Mouse (Mus musculus) spleen, adult 2 months (tissue): ENCODE data around the gene Appbp2. TPM values are rescaled to one million over a fixed set of nuclear protein-coding genes. Genes with fewer than 3 reads are reported as not detected.

Experiments
- DNase-seq, 2 experiments: peaks; one replicate each; pipeline versions ENCODE4 v3.0.0 to v3.0.0-alpha.2; 2012 to 2021; ENCODE audit warnings: low spot score in 2 of 2, low read depth in 1 of 2
- H3K27ac ChIP-seq: fragments of 200-500 bp; 2 replicates; pipeline ENCODE4 v1.5.1; 2012; ENCODE audit warnings: low read length, inconsistent platforms; ENCODE audit not compliant: insufficient read depth
- H3K27me3 ChIP-seq: fragments of 200-500 bp; 2 replicates; pipeline ENCODE4 v1.6.1; 2012; ENCODE audit warnings: mild to moderate bottlenecking, moderate library complexity, low read length, inconsistent platforms; ENCODE audit not compliant: control insufficient read depth, insufficient read depth
- H3K36me3 ChIP-seq: fragments of 200-500 bp; 2 replicates; pipeline ENCODE4 v1.6.1; 2012; ENCODE audit warnings: mild to moderate bottlenecking, low read length, inconsistent platforms; ENCODE audit not compliant: control insufficient read depth, insufficient read depth
- H3K4me1 ChIP-seq: fragments of 200-500 bp; 2 replicates; pipeline ENCODE4 v1.6.1; 2011; ENCODE audit warnings: inconsistent platforms; ENCODE audit not compliant: control insufficient read depth, insufficient read depth, insufficient read length
- H3K4me3 ChIP-seq: fragments of 200-500 bp; 2 replicates; pipeline ENCODE4 v1.5.1; 2011; ENCODE audit warnings: mild to moderate bottlenecking, inconsistent platforms; ENCODE audit not compliant: insufficient read depth, insufficient read length; ENCODE audit errors: extremely low read depth
- CTCF ChIP-seq: fragments of 200-500 bp; IDR thresholded peaks from 2 replicates; pipeline ENCODE4 v1.5.1; 2011; ENCODE audit warnings: mild to moderate bottlenecking, inconsistent platforms; ENCODE audit not compliant: insufficient read depth, insufficient read length, insufficient replicate concordance; ENCODE audit errors: extremely low read depth
- POLR2A ChIP-seq: fragments of 200-500 bp; IDR thresholded peaks from 2 replicates; pipeline ENCODE4 v1.6.1; 2011; ENCODE audit warnings: low read depth, low read length, inconsistent platforms
- WGBS: fragments of 180-500 bp; shearing (Covaris S2); methylation state at CpG from one replicate; pipeline ENCODE4 v1.1.7; 2018; 5-methylcytosine and 5-hydroxymethylcytosine counted together
- polyA plus RNA-seq: library from polyadenylated mRNA; depleted of rRNA; stranded (reverse); fragments of >200 nt; gene quantifications from 2 replicates; pipeline ENCODE4 v1.2.3, GENCODE M21; 2012

Gene Appbp2
- polyA plus RNA-seq, 1 experiment: 5.7 TPM

DNA sequence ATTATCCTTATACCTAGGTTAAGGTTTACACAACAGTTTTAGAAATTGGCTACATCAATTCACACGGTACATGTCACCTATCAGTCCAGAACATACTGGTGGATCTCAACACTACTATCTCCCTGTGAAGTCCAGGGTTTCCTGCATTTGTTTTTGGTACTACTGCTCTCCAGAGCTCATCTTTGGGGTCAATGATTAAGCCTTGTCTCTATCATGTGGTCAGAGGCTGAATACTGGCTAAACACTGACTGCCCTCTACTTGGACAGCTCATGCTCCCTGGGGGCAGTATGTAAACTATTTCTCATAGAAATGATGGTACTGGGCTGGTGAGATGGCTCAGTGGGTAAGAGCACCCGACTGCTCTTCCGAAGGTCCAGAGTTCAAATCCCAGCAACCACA is 11.7 kb downstream of the Appbp2 start:
- no peak overlapping the region for H3K4me3 ChIP-seq
- no peaks in the 10 kb centered on the region for H3K27me3 ChIP-seq
- TF ChIP-seq POLR2A (no peak), CTCF (no peak)
- H3K27ac ChIP-seq: no peak overlapping the region
- no peak for DNase-seq
- 95% methylated on average over 3 of the region's 3 CpGs for WGBS
- H3K36me3 ChIP-seq: no peaks in the 10 kb centered on the region
- H3K4me1 ChIP-seq: peaks cover 3% of the 10 kb centered on the region; the same call in 1 of the 2 replicates

DNA sequence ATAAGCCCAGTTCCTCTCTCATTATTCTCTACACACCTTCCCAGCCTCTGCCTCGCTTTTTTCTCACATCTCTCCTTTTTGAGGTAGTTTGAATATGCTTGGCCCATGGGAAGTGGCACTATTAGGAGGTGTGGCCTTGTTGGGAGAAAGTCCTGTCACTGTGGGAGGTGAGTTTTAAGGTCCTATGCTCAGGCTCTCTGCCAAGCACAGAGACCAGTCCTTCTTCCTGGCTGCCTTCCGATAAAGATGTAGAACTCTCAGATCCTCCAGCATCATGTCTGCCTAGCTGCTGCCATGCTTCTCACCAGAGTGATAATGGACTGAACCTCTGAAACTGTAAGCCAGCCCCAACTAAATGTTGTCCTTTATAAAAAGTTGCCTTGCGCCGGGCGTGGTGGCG is 12.4 kb downstream of the Appbp2 start:
- DNase-seq: no peak
- 96% methylated on average over 6 of the region's 6 CpGs for WGBS
- H3K27me3 ChIP-seq: no peaks in the 10 kb centered on the region
- peaks cover 3% of the 10 kb centered on the region; the same call in 1 of the 2 replicates for H3K4me1 ChIP-seq
- no peaks in the 10 kb centered on the region for H3K36me3 ChIP-seq
- no peak overlapping the region for H3K4me3 ChIP-seq
- no peak overlapping the region for H3K27ac ChIP-seq
- TF ChIP-seq CTCF (no peak), POLR2A (no peak)

DNA sequence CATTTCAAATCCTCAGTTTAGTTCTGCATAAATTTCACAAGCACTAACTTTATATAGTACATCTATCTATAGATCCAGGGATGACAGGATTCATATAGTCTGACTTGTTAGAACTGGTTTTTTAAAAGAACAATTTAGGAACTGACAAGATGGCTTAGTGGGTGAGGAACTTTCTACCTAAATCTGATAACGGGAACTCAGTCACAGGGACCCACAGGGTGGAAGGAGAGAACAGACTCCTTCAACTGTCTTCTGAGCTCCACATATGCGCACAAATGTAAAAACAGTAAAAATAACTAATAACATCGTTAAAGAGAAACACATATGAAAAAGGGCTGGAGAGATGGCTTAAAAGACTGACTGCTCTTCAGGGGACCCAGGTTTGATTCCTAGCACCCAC is 15.9 kb downstream of the Appbp2 start:
- H3K4me3 ChIP-seq: no peak overlapping the region
- no peak for DNase-seq
- no peak for TF ChIP-seq POLR2A
- no peak for TF ChIP-seq CTCF
- peaks cover 3% of the 10 kb centered on the region; the same call in 1 of the 2 replicates for H3K4me1 ChIP-seq
- no peaks in the 10 kb centered on the region for H3K27me3 ChIP-seq
- 85% methylated on average over 3 of the region's 3 CpGs for WGBS
- H3K27ac ChIP-seq: no peak overlapping the region
- peaks cover 8% of the 10 kb centered on the region for H3K36me3 ChIP-seq

DNA sequence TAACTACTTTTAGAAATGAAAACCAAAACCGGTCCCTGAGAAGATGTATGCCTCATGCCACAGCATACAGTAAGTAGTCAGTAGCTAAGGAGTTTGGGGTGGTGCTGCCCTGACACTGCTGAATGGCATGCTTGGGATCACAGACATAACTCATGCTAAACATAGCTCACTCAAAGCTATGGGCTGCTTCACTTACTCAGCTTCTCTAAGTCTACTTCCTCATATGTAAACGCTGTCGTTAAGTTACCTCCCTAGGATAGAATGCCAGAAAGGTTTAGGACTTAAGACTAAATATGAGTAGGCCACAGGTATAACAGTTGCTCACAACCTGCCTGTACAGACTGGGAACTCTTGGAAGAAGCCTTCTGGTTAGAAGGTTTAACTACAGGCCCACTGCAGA is 20.3 kb downstream of the Appbp2 start:
- H3K27ac ChIP-seq: no peak overlapping the region
- no peaks in the 10 kb centered on the region for H3K4me1 ChIP-seq
- 59% methylated on average over 3 of the region's 3 CpGs for WGBS
- no peaks in the 10 kb centered on the region for H3K27me3 ChIP-seq
- peaks cover 25% of the 10 kb centered on the region for H3K36me3 ChIP-seq
- TF ChIP-seq POLR2A (no peak), CTCF (no peak)
- H3K4me3 ChIP-seq: no peak overlapping the region
- DNase-seq: no peak

DNA sequence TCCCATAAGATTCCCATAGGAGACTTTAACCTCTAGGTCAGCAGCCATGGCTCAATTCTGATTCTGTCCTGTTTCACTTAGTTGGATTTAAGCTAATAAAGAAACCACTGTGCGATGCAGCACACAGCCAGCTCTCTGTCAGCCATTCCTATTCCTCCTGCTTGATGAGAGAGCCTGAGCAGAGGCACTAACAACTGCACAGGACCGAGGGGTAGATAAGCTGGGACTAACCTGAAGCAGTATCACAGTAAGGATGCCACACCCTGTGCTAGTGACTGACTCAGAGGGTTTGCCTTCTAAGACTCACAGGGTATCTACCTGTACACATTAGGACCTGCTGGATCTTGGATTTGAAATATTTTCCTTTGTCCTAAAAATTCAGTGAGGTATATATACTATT is 21.7 kb downstream of the Appbp2 start:
- WGBS: 93% methylated on average over 2 of the region's 2 CpGs
- Histone ChIP-seq H3K4me3 (no peak overlapping the region), H3K36me3 (peaks cover 27% of the 10 kb centered on the region), H3K27ac (no peak overlapping the region), H3K4me1 (no peaks in the 10 kb centered on the region), H3K27me3 (no peaks in the 10 kb centered on the region)
- TF ChIP-seq CTCF (no peak), POLR2A (no peak)
- no peak for DNase-seq

DNA sequence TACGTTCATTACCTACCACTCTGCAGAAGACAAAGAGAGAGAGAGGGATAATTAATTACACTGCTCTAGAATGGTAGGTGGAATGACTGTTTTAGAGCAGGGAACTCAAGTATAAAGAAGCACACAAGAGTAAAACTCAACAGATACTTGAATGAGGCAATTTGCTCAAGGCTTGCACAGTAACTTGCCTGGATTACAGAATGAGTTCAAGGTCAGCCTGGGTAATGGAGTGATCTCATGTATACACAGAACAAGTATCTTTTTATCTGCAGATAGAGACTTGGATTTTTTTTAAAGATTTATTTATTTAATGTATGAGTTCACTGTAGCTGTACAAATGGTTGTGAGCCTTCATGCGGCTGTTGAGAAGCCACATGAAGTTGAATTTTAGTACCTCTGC is 23.8 kb downstream of the Appbp2 start:
- no peaks in the 10 kb centered on the region for H3K27me3 ChIP-seq
- no peak for TF ChIP-seq POLR2A
- 91% methylated on average over 2 of the region's 2 CpGs for WGBS
- DNase-seq: no peak
- no peak overlapping the region for H3K4me3 ChIP-seq
- no peak overlapping the region for H3K27ac ChIP-seq
- peaks cover 27% of the 10 kb centered on the region for H3K36me3 ChIP-seq
- no peaks in the 10 kb centered on the region for H3K4me1 ChIP-seq

DNA sequence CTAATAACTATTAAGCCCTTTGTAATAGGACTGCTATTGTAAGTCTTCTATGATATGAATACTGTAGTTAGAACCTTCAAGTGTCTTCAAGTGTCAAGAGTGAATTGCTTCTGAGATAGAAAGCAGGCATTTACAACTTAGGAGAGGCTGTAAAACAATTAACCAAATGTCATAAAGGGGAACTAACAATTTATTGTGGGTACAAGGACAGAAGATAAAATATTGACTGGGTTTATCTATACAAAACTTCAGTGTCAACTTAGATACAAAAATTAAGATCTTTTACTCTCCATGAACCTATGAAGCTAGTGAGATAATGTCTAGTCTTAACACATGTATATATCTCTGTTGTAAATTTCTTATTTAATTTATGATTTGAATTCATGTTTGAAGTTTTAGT is 28.7 kb downstream of the Appbp2 start:
- Histone ChIP-seq H3K36me3 (peaks cover 14% of the 10 kb centered on the region), H3K27ac (no peak overlapping the region), H3K4me1 (no peaks in the 10 kb centered on the region), H3K27me3 (no peaks in the 10 kb centered on the region), H3K4me3 (no peak overlapping the region)
- no peak for DNase-seq
- TF ChIP-seq CTCF: no peak
- no peak for TF ChIP-seq POLR2A
